Mouse (Mus musculus): ENCODE data around the gene Agr3.

The Agr3 gene

GRCm38 (mm10) chr12:35925402-35925801, at the start of gene Agr3:
Gene Agr3 (plus strand): TSS chr12:35925620.
- no peak for DNase-seq

GRCm38 (mm10) chr12:35884892-35885558, 40.4 kb upstream of the Agr3 start:
- DNase-seq = peak; percentile 6 to 16

GRCm38 (mm10) chr12:35889383-35889782, 36.0 kb upstream of the Agr3 start:
- no peak for DNase-seq

GRCm38 (mm10) chr12:35890756-35891155, 34.7 kb upstream of the Agr3 start:
- DNase-seq = no peak

- DNase-seq = peak; percentile 21 to 33
These were observed 31.0 kb upstream of the Agr3 start for GRCm38 (mm10) chr12:35894304-35894900.

- DNase-seq = peak; percentile 81 to 84
These were observed 29.3 kb upstream of the Agr3 start for GRCm38 (mm10) chr12:35895875-35896763.

- peak in 1 of 2 experiments; percentile 30 for DNase-seq
These were observed 28.6 kb upstream of the Agr3 start for GRCm38 (mm10) chr12:35896764-35897282.

GRCm38 (mm10) chr12:35910632-35911031, 14.8 kb upstream of the Agr3 start:
- no peak for DNase-seq

- no peak for DNase-seq
These were observed 9.6 kb upstream of the Agr3 start for GRCm38 (mm10) chr12:35915813-35916212.

- no peak for DNase-seq
These were observed 9.0 kb upstream of the Agr3 start for GRCm38 (mm10) chr12:35916467-35916866.

GRCm38 (mm10) chr12:35918031-35918430, 7.4 kb upstream of the Agr3 start:
- DNase-seq = peak; percentile 27 to 35

- DNase-seq = no peak
These were observed 2.4 kb downstream of the Agr3 start for GRCm38 (mm10) chr12:35927804-35928203.

GRCm38 (mm10) chr12:35932816-35933215, 7.4 kb downstream of the Agr3 start:
- no peak for DNase-seq

GRCm38 (mm10) chr12:35951757-35952156, 26.3 kb downstream of the Agr3 start:
- no peak for DNase-seq

- DNase-seq = peak; percentile 4 to 7
These were observed 31.8 kb downstream of the Agr3 start for GRCm38 (mm10) chr12:35957235-35957634.

- no peak for DNase-seq
These were observed 40.8 kb downstream of the Agr3 start for GRCm38 (mm10) chr12:35966098-35966767.

GRCm38 (mm10) chr12:35966768-35967141, 41.3 kb downstream of the Agr3 start:
- DNase-seq = no peak

GRCm38 (mm10) chr12:35975898-35976297, 50.5 kb downstream of the Agr3 start:
- DNase-seq = no peak

- DNase-seq = no peak
These were observed 52.3 kb downstream of the Agr3 start for GRCm38 (mm10) chr12:35977633-35978246.

- DNase-seq = no peak
These were observed 54.2 kb downstream of the Agr3 start for GRCm38 (mm10) chr12:35979625-35980024.

- DNase-seq = peak; percentile 36 to 43
These were observed 56.4 kb downstream of the Agr3 start for GRCm38 (mm10) chr12:35981732-35982360.

- DNase-seq = no peak
These were observed 58.1 kb downstream of the Agr3 start for GRCm38 (mm10) chr12:35983472-35983871.

All from cerebellum, postnatal 10 days (tissue).